Mouse (Mus musculus) E14TG2a.4 (cell line): ENCODE results near the gene Fbxo8.

Experiments
- CTCF ChIP-seq: conservative IDR thresholded peaks from 2 replicates; pipeline ENCODE4 v1.5.1; 2014; ENCODE audit warnings: low read length
- NANOG ChIP-seq: IDR thresholded peaks from 2 replicates; pipeline ENCODE4 v1.6.1; 2014; ENCODE audit warnings: borderline replicate concordance, low read length, mixed read lengths
- POU5F1 ChIP-seq: IDR thresholded peaks from 2 replicates; pipeline ENCODE4 v1.6.1; 2014; ENCODE audit warnings: low read length, borderline replicate concordance

DNA sequence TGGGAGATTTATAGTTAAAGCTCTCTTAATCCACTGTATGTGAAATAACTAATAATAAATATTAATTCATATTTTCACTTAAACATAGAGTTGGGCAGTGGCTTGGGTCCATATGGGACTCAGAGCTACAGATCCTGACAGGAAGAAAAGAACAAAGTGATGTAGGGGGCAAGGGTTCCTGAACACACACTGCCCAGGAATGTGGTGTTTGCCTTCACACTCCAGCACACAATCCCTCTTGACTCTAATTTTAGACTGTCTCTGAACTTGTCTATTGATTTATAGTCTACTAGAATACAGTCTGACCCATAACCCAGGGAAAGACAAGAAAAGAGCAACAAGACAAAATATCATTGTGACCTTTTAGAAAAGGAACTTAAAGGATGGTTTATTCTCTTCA lies 49.0 kb upstream of the Fbxo8 start:
- TF ChIP-seq CTCF = no peak
- TF ChIP-seq NANOG = no peak
- TF ChIP-seq POU5F1 = no peak
